Mouse (Mus musculus): ENCODE data around the gene Mab21l1.

The Mab21l1 gene

DNA sequence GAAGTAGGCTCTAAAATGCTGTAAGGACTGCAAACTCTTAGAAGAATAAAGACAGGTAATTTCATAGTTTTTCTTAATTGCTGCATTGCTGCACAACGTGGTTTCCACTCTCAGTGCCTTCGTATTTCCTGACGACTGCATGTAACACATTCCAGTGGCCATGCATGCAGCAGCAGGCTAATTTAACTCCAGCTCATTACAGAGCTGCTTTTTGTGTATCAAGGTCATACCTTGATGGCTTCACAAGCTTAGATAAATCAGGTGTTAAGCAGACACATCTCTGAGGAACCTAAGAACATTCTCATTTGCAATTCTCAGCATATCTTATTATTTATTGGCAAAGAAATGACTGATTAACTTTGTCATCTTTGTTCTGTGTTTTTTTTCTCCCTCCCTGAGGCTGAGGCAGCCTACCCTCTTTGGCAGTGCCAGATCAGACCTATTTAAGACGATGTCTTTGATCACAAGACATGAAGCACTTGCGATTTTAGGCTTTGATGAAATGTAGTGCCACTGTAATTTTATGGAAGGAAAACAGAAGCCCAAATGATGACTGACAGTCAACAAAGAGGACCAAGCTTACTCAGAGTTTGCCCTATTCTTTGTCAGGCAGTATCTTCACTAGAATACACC, 32.8 kb downstream of the Mab21l1 start:
- no peak for DNase-seq (ENCODE audit: low spot score)

DNA sequence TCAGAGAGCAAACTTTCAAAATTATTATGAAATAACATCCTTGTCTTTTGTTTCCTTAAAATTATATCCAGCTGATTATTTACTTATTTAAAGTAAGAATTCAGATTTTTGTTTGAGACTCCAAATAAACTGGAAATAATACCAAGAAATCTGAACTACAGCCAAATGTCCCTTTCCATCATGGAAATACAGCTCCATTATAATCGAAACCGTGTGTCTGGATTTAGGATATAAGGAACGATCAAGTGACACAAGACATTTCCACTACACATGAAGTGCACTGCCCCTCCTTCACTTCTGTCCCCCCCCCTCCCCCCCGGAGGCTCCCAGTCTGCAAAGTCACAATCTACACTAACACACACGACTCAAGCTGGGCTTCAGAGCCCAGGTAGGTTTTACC, 33.8 kb downstream of the Mab21l1 start:
- DNase-seq (ENCODE audit: low spot score), result no peak

DNA sequence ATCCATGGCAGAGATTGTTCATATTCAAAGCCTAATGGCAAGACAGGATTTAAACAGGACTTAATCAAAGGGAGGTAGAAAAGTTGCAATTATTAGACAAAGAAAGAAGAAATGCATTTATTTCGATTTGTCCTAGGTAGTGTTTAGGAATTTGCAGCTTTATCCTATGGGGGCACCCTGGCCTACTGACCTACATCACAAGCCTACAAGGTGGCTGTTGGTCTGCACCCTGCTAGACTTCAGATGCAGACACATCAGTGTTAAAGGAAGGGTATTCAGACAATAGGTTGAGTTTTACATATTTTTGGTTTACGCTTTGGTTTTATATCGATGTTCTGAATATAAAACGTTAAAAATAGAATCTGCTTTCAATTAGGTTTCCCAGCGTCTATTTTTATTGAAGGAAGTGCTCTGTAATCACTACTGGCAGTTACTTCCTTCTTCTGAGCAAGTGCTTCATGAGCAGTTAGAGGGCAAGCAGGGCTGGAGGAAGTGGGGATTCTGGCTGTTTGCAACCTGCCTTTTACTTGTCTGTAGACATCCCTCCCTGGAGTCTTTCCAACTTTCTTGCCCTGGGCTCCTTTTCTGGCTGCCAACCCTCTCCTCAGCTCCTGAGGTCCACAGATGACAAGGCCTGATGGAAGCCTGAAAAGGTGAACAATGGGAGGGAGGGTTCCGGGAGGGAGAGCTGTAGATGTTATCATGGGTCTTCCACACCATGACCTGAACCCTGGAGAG, 34.5 kb downstream of the Mab21l1 start:
- no peak for DNase-seq (ENCODE audit: low spot score)

DNA sequence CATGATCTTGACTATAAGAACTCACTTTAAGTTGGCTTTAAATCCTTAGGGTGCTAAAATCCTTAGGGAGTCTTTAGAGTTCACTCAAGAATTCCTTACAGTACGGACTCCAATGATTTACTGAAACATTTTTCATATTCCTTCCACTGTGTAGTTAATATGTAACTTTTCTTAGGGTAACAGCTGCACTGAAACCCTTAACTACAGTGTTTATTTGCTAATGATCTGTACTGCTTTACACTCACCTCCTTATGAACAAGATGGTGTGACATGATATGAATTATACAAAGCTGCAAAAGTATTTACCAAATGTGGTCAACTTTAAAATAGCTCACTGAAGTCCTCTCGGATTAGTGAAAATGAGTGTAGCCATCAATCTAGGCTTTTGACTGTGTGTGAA, 35.8 kb downstream of the Mab21l1 start:
- DNase-seq (ENCODE audit: low spot score), result no peak

DNA sequence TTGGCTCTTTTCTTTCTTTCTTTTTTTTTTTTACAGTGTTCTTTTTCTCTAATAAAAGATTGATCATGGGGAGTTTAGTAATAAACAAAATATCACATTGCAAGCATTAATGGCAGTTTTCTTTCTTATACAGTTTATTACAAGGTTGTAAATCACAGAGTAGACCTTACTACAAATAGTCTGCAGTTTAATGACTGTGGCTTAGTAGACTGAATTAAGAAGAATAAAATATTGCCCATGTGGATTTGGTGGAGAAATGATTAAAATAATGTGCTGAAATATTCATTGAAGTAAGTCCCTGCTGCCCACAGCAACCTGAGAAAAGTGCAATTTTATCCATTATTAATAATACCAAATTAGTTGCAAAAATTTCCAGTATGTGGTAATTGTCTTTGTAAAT, 37.3 kb downstream of the Mab21l1 start:
- no peak for DNase-seq (ENCODE audit: low spot score)

DNA sequence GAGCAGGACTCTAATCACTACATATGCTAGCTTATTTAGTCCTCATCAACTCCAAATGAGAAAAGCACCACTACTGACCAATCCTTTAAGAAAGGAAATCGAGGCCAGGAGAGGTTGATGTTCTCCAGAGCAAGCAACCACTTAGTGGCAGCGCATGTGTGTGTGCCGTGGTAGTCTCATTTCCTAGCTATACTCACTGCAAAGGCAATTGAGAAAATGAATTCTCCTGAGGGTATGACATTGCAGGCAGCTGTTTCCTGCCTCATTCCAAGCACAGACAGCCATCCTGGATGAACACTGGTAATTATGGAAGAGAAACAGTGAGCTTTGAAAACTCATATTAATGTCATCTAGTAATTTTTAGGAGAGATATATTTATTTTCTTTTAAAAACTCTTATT, 42.6 kb downstream of the Mab21l1 start:
- DNase-seq (ENCODE audit: low spot score), result no peak

DNA sequence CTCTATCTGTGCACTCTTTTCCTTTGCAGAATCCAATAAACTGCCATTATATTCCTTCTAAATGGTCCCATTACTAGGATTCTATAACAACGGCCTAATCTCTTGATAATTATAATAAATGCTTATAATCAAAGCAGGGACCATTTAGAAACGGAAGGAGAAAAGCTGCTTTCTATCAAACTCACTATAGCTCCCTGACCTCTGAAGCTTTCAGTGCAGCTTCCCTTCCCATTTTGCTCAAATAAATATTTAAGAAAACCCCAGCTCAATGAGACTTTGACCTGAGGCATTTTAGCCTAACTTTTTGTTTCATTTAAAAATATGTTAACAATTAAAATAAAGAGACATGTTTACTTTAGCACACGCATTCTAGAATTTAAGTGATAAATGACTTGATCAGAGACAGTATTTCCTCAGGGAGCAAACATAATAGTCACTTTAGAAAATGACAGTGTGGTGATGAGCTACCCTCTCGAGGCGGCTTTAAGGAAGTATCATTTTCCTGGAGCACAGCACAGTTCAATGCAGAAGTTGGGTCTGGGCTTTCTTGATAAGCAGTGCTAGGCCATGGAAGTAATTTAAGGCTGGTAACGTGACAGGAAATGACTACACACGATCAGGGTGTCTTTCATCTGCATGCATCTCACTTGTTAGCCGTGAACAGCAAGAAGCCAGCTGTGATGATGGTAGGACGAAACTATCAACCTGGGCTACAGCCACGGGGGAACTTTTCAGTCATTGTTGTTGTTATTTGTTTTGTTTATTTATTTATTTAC, 46.4 kb downstream of the Mab21l1 start:
- DNase-seq (ENCODE audit: low spot score), result no peak

DNA sequence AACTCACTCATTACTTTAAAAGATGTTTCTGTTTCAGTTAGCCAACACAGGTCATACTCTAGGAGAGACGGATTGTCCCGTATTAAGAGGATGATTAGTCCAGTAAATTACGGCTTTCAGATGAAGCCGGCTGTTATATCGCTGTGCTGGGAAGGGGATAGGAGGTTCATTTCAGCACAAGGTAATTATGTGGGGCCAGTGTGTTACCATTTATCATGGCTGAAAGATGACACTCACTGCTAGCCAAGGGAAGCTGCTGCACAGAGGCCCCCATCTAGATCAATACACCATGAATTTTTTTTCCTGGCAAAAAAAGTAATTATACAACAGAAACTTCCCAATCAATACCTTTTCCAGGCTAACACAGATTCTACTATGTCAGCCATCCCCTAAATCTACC, 47.9 kb downstream of the Mab21l1 start:
- DNase-seq (ENCODE audit: low spot score), result no peak
